Mouse (Mus musculus) neural tube, embryonic 11.5 days (tissue): ENCODE measurements around the gene Hoxa6. TPM values are rescaled to one million over a fixed set of nuclear protein-coding genes. Genes with fewer than 3 reads are reported as not detected.
A peak's percentile ranks its signal among the peaks of the same experiment; 100 is the strongest.

Experiments
- ATAC-seq: fragments of 200-750 bp; cut with Nextera tagmentation; 2 replicates; pipeline ENCODE4 v1.8.0; 2017; ENCODE audit warnings: moderate number of reproducible peaks, mild to moderate bottlenecking, moderate TSS enrichment, moderate library complexity; ENCODE audit not compliant: insufficient read depth, low FRiP score, low TSS enrichment
- DNase-seq: peaks from one replicate; pipeline ENCODE4 v3.0.0-alpha.2; 2015; ENCODE audit warnings: low spot score
- H3K27ac ChIP-seq: fragments of 300-500 bp; sonication (generic); 2 replicates; pipeline ENCODE4 v1.5.1; 2014; ENCODE audit warnings: low read depth, mild to moderate bottlenecking, low read length
- H3K27me3 ChIP-seq: fragments of 300-500 bp; sonication (generic); 2 replicates; pipeline ENCODE4 v1.6.1; 2014; ENCODE audit warnings: mild to moderate bottlenecking, low read length, mixed read lengths; ENCODE audit not compliant: control insufficient read depth, insufficient read depth
- H3K36me3 ChIP-seq: fragments of 300-500 bp; sonication (generic); 2 replicates; pipeline ENCODE4 v1.6.1; 2014; ENCODE audit warnings: mild to moderate bottlenecking, low read length, moderate library complexity, mixed read lengths; ENCODE audit not compliant: control insufficient read depth, insufficient read depth
- H3K4me1 ChIP-seq: fragments of 300-500 bp; sonication (generic); 2 replicates; pipeline ENCODE4 v1.6.1; 2014; ENCODE audit warnings: low read length, mixed read lengths; ENCODE audit not compliant: control insufficient read depth, insufficient read depth
- H3K4me2 ChIP-seq: fragments of 300-500 bp; sonication (generic); 2 replicates; pipeline ENCODE4 v1.6.1; 2014; ENCODE audit warnings: low read depth, mild to moderate bottlenecking, moderate library complexity
- H3K4me3 ChIP-seq: fragments of 300-500 bp; sonication (generic); 2 replicates; pipeline ENCODE4 v1.5.1; 2014; ENCODE audit warnings: low read depth, low read length
- H3K9ac ChIP-seq: fragments of 300-500 bp; sonication (generic); 2 replicates; pipeline ENCODE4 v1.6.1; 2014; ENCODE audit warnings: mild to moderate bottlenecking, low read length
- H3K9me3 ChIP-seq: fragments of 300-500 bp; sonication (generic); 2 replicates; pipeline ENCODE4 v1.6.1; 2016; ENCODE audit warnings: low read length; ENCODE audit not compliant: control insufficient read depth
- WGBS: fragments of 180-500 bp; shearing (Covaris S2); extraction: QIAGEN DNeasy Blood & Tissue Kit; methylation state at CpG from one replicate; pipeline ENCODE4 v1.1.7; 2014; 5-methylcytosine and 5-hydroxymethylcytosine counted together
- polyA plus RNA-seq: library from polyadenylated mRNA; unstranded; fragments of >200 nt; fragmentation: Nextera tagmentation; extraction: Ambion mirVana; gene quantifications from 2 replicates; pipeline ENCODE4 v1.2.1, GENCODE M21; 2014

The Hoxa6 gene
- polyA plus RNA-seq, 1 experiment from 2014 or later, result 16.0 TPM

DNA sequence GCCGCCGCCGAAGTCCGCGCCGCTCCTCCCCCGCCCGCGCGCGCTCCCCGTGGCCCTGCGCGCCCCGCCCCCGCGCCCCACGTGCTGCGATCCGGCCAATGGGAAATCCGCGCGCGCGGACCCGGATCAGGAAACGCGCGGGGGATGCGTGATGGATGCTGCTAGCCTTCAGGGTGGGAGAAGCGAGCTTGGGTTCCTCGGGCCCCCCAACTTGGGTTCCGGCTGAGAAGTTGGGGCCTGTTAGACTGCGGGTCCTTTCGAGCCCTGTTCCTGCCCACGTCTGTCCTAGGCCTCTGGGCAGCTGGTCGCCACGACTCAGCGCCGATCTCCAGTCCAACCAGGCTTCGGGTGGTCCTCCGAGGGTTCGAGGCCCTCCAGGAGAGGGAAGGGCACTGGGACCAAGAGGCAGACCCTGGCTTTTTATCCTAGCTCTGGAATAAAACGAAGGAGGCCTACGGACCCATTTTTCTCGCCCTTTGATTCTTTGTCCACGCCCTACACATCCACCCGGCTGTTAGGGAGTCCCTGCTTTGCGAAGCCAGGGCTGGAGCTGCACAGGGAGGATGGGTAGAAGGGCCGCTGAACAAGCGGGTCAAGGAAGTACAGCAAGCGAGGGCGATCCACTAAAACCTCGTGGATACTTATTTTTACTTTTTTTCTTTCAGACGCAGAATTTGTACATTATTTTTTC is 16.5 kb downstream of the Hoxa6 start:
- Histone ChIP-seq H3K4me3 (peak overlapping the region; percentile 85), H3K4me2 (peak overlapping the region; percentile 99), H3K27me3 (no peaks in the 10 kb centered on the region), H3K9me3 (no peaks in the 10 kb centered on the region), H3K27ac (peak overlapping the region; percentile 100), H3K4me1 (peaks cover 64% of the 10 kb centered on the region), H3K36me3 (peaks cover 2% of the 10 kb centered on the region; the same call in 1 of the 2 replicates), H3K9ac (peak overlapping the region; percentile 89)
- DNase-seq, result peak; percentile 97
- ATAC-seq, result peak; percentile 21
- WGBS, result under 1% methylated on average over 35 of the region's 55 CpGs

DNA sequence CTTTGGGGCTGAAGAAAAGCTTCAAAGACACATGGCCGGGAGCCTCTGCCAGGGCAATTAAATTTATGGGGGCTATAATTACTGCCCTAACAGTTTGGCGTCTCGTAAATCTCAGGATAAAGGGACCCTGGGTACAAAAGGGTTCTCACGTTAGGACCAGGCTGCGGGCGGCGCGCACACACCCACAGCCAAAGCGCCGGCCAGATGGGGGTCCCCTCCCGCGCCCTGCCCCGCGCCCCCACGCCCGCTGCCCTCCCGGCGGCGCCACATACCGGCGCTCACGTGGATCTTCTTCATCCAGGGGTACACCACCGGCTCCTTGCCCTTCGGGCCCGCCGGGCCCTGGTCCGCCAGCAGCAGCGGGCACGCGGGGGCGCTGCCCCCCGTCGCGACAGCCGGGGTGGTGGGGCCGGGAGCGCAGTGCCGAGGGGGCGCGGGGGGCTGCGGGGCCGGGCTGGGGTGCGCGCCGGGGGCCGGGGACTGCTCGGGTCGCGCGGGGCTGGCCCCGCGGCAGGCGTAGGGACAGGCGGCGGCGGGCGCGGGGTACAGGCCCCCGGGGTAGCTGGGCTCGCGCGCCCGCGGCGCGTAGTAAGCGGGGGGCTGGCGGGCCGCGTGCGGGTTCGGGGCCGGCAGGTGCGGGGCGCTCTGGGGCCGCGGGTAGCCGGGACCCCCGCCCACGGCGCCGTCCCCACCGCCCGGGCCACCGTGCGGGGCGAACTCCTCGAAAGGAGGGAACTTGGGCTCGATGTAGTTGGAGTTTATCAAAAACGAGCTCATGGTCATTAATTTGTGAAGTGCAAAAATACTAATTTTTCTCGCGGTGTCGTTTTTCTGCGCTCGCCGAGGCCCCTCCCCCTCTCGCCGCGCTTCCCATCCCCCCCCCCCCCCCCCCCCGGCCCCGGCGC is 17.4 kb downstream of the Hoxa6 start, which contains the start of gene Hoxa4:
Gene Hoxa4 (minus strand): TSS at position 848 of the 905 bp plus-strand sequence.
- peak; percentile 82 for DNase-seq
- Histone ChIP-seq H3K9me3 (no peaks in the 10 kb centered on the region), H3K4me2 (peak within 1 kb of the TSS; percentile 99), H3K4me3 (peak within 1 kb of the TSS; percentile 85), H3K4me1 (peaks cover 63% of the 10 kb centered on the region), H3K9ac (peak within 1 kb of the TSS; percentile 97), H3K27ac (peak within 1 kb of the TSS; percentile 100), H3K36me3 (peaks cover 2% of the 10 kb centered on the region; the same call in 1 of the 2 replicates), H3K27me3 (no peaks in the 10 kb centered on the region)
- WGBS, result under 1% methylated on average over 58 of the region's 102 CpGs
- peak; percentile 75 for ATAC-seq

DNA sequence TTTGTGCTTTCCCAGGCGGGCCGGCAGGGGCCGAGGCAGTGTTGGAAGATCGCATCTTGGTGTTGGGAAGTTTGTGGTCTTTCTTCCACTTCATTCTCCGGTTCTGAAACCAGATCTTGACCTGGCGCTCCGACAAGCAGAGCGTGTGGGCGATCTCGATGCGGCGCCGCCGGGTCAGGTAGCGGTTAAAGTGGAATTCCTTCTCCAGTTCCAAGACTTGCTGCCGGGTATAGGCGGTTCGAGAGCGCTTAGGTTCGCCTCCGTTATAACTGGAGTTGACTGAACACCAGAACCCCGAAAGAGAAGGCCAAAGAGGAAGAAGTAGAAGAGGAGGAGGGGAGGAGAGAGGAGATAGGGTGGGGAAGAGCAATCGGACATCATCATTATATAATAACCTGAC is 18.1 kb downstream of the Hoxa6 start:
- Histone ChIP-seq H3K27ac (peak overlapping the region; percentile 100), H3K4me2 (peak overlapping the region; percentile 92), H3K4me1 (peaks cover 62% of the 10 kb centered on the region)

GRCm38 (mm10) chr6:52189909-52190308 is 18.6 kb downstream of the Hoxa6 start:
- 10% methylated on average over 8 of the region's 8 CpGs for WGBS
- H3K27me3 ChIP-seq, result no peaks in the 10 kb centered on the region
- peaks cover 2% of the 10 kb centered on the region; the same call in 1 of the 2 replicates for H3K36me3 ChIP-seq
- peak overlapping the region; percentile 100 for H3K27ac ChIP-seq
- peak; percentile 41 for DNase-seq
- ATAC-seq, result no peak
- H3K4me3 ChIP-seq, result peak overlapping the region; percentile 85
- peak overlapping the region; percentile 97 for H3K9ac ChIP-seq
- no peaks in the 10 kb centered on the region for H3K9me3 ChIP-seq
- H3K4me1 ChIP-seq, result peaks cover 63% of the 10 kb centered on the region
- H3K4me2 ChIP-seq, result peak overlapping the region; percentile 92

More for the DNA sequence above, 18.1 kb downstream of the Hoxa6 start:
- DNase-seq (peak; percentile 61), ATAC-seq (no peak)
- peaks cover 2% of the 10 kb centered on the region; the same call in 1 of the 2 replicates for H3K36me3 ChIP-seq
- H3K4me3 ChIP-seq, result peak overlapping the region; percentile 85
- H3K9me3 ChIP-seq, result no peaks in the 10 kb centered on the region
- peak overlapping the region; percentile 97 for H3K9ac ChIP-seq
- under 1% methylated on average over 23 of the region's 23 CpGs for WGBS
- H3K27me3 ChIP-seq, result no peaks in the 10 kb centered on the region

GRCm38 (mm10) chr6:52189172-52189591 is 19.3 kb downstream of the Hoxa6 start:
- Histone ChIP-seq H3K4me2 (peak overlapping the region; percentile 92), H3K9me3 (no peaks in the 10 kb centered on the region), H3K27ac (peak overlapping the region; percentile 100), H3K4me1 (peaks cover 71% of the 10 kb centered on the region), H3K4me3 (peak overlapping the region; percentile 85), H3K36me3 (peaks cover 2% of the 10 kb centered on the region; the same call in 1 of the 2 replicates), H3K9ac (peak overlapping the region; percentile 97), H3K27me3 (no peaks in the 10 kb centered on the region)
- 14% methylated on average over 5 of the region's 5 CpGs for WGBS
- DNase-seq (peak; percentile 47), ATAC-seq (no peak)

- Histone ChIP-seq H3K36me3 (peaks cover 2% of the 10 kb centered on the region; the same call in 1 of the 2 replicates), H3K9ac (peak overlapping the region; percentile 37; the same call in 1 of the 2 replicates), H3K4me1 (peaks cover 85% of the 10 kb centered on the region), H3K4me2 (peak overlapping the region; percentile 92; the same call in 1 of the 2 replicates), H3K27ac (peak overlapping the region; percentile 100), H3K4me3 (no peak overlapping the region), H3K27me3 (no peaks in the 10 kb centered on the region), H3K9me3 (no peaks in the 10 kb centered on the region)
- DNase-seq (peak; percentile 25), ATAC-seq (no peak)
- 30% methylated on average over 1 of the region's 1 CpGs for WGBS
Observed at GRCm38 (mm10) chr6:52186500-52186899, 22.0 kb downstream of the Hoxa6 start.

DNA sequence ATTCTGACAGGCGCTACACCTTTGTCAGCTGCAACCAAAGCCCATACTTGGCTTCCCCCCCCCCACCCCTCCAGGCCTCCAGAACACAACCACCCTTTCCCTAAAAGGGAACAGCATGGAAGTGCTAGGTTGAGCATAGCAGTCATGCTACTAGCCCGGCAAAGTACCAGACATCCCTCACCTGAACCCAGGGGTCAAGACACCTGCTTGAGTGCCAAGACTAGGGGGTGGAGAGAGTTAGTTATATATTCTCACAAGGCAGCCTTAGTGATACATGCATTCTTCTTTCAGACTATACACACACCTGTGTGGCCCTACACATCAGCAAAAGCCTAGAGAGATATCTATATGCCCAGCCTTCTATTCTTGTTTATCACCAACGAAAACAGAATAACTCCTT is 22.7 kb downstream of the Hoxa6 start:
- Histone ChIP-seq H3K4me2 (peak overlapping the region; percentile 78), H3K9me3 (no peaks in the 10 kb centered on the region), H3K9ac (peak overlapping the region; percentile 2; the same call in 1 of the 2 replicates), H3K4me1 (peaks cover 91% of the 10 kb centered on the region), H3K27ac (peak overlapping the region; percentile 92; the same call in 1 of the 2 replicates), H3K36me3 (peaks cover 2% of the 10 kb centered on the region; the same call in 1 of the 2 replicates), H3K27me3 (no peaks in the 10 kb centered on the region), H3K4me3 (peak overlapping the region; percentile 17; the same call in 1 of the 2 replicates)
- ATAC-seq (no peak), DNase-seq (no peak)
- WGBS, result 17% methylated on average over 3 of the region's 3 CpGs

- peak overlapping the region; percentile 78 for H3K4me2 ChIP-seq
- peaks cover 2% of the 10 kb centered on the region; the same call in 1 of the 2 replicates for H3K36me3 ChIP-seq
- H3K9me3 ChIP-seq, result no peaks in the 10 kb centered on the region
- H3K4me3 ChIP-seq, result peak overlapping the region; percentile 17
- DNase-seq (peak; percentile 80), ATAC-seq (no peak)
- H3K27me3 ChIP-seq, result no peaks in the 10 kb centered on the region
- under 1% methylated on average over 19 of the region's 19 CpGs for WGBS
- H3K9ac ChIP-seq, result peak overlapping the region; percentile 30
- H3K27ac ChIP-seq, result peak overlapping the region; percentile 92
- peaks cover 95% of the 10 kb centered on the region for H3K4me1 ChIP-seq
Observed at GRCm38 (mm10) chr6:52185222-52185621, 23.3 kb downstream of the Hoxa6 start.
